Mouse (Mus musculus): ENCODE measurements around the gene Art4.

- TF ChIP-seq CTCF (conservative IDR thresholded peaks at IDR 0.05; ENCODE audit: low read length) (no peak), NANOG (IDR thresholded peaks at IDR 0.05; ENCODE audit: borderline replicate concordance, low read length) (no peak)
Measured at GRCm38 (mm10) chr6:136806819-136807218, 50.7 kb downstream of the Art4 start.

Data from E14TG2a.4 (cell line).